Mouse (Mus musculus) CH12.LX (cell line): ENCODE data around the gene Gatb. TPM values are rescaled to one million over a fixed set of nuclear protein-coding genes. Genes with fewer than 3 reads are reported as not detected.

ENCODE experiments used
- DNase-seq: peaks from one replicate; pipeline ENCODE4 v3.0.0-alpha.2; 2013; ENCODE audit errors: extremely low read depth
- H3K27ac ChIP-seq: 2 replicates; pipeline ENCODE4 v1.5.1; 2012; ENCODE audit warnings: low read depth, mild to moderate bottlenecking, control low read depth, moderate library complexity; ENCODE audit not compliant: insufficient read depth
- H3K27me3 ChIP-seq: replicated peaks from 2 replicates; pipeline ENCODE3; 2012; ENCODE audit warnings: inconsistent platforms
- H3K36me3 ChIP-seq, 2 experiments: replicated peaks in 1 of 2; 2 replicates each; pipeline versions ENCODE3 to v1.6.1; 2012; ENCODE audit warnings: inconsistent platforms in 1 of 2, low read length in 1 of 2, mild to moderate bottlenecking in 1 of 2, mixed read lengths in 1 of 2, moderate library complexity in 1 of 2; ENCODE audit not compliant: control insufficient read depth in 1 of 2, insufficient read depth in 1 of 2
- H3K4me1 ChIP-seq, 2 experiments: 2 replicates each; pipeline ENCODE4 v1.6.1; 2012; ENCODE audit warnings: inconsistent platforms in 1 of 2, moderate library complexity in 1 of 2; ENCODE audit not compliant: insufficient read depth in 2 of 2, control insufficient read depth in 1 of 2
- H3K4me2 ChIP-seq: 2 replicates; pipeline ENCODE4 v1.6.1; 2012; ENCODE audit warnings: low read depth, mild to moderate bottlenecking, control low read depth; ENCODE audit not compliant: poor library complexity, insufficient read depth, severe bottlenecking
- H3K4me3 ChIP-seq, 3 experiments: fragments of 150-350 bp in 1 of 3; sonication (generic) in 1 of 3; replicated peaks in 1 of 3; 2 replicates each; pipeline versions ENCODE3 to v1.5.1; 2011 to 2012; ENCODE audit warnings: low read depth in 2 of 3, low read length in 2 of 3, mild to moderate bottlenecking in 2 of 3, moderate library complexity in 2 of 3, control low read depth in 1 of 3, improper control_type of control experiment in 1 of 3, inconsistent platforms in 1 of 3, mixed read lengths in 1 of 3; ENCODE audit not compliant: poor library complexity in 1 of 3
- H3K79me2 ChIP-seq: replicated peaks from 2 replicates; pipeline ENCODE4 v1.6.1; 2012; ENCODE audit warnings: mild to moderate bottlenecking, moderate library complexity; ENCODE audit not compliant: control insufficient read depth, poor library complexity, insufficient read depth, severe bottlenecking; ENCODE audit errors: extremely low read depth
- H3K9ac ChIP-seq: 2 replicates; pipeline ENCODE4 v1.6.1; 2012; ENCODE audit warnings: low read depth, mild to moderate bottlenecking, control low read depth, moderate library complexity; ENCODE audit not compliant: insufficient read depth
- H3K9me3 ChIP-seq: replicated peaks from 2 replicates; pipeline ENCODE3; 2012; ENCODE audit warnings: low read length, inconsistent platforms, mixed read lengths
- CHD1 ChIP-seq: IDR thresholded peaks from 2 replicates; pipeline ENCODE4 v1.6.1; 2012; ENCODE audit warnings: low read depth, low read length, improper control_type of control experiment, inconsistent platforms
- CTCF ChIP-seq, 2 experiments: IDR thresholded peaks in 1 of 2; conservative IDR thresholded peaks in 1 of 2; 2 replicates each; pipeline ENCODE4 v1.5.1; 2011 to 2012; ENCODE audit warnings: low read depth in 2 of 2, low read length in 2 of 2, improper control_type of control experiment in 1 of 2, inconsistent platforms in 1 of 2, mild to moderate bottlenecking in 1 of 2, moderate library complexity in 1 of 2
- GABPA ChIP-seq: IDR thresholded peaks from 2 replicates; pipeline ENCODE4 v1.6.1; 2012; ENCODE audit warnings: low read depth, low read length, improper control_type of control experiment, inconsistent platforms; ENCODE audit not compliant: insufficient replicate concordance
- HCFC1 ChIP-seq: IDR thresholded peaks from 2 replicates; pipeline ENCODE4 v1.6.1; 2012; ENCODE audit warnings: low read depth, mild to moderate bottlenecking, inconsistent platforms, low read length, improper control_type of control experiment
- JUN ChIP-seq: IDR thresholded peaks from 2 replicates; pipeline ENCODE4 v1.6.1; 2011; ENCODE audit warnings: low read depth, mild to moderate bottlenecking, low read length, improper control_type of control experiment, moderate library complexity; ENCODE audit not compliant: insufficient read depth
- MAFK ChIP-seq: IDR thresholded peaks from 2 replicates; pipeline ENCODE4 v1.6.1; 2011; ENCODE audit warnings: low read length, improper control_type of control experiment; ENCODE audit not compliant: insufficient replicate concordance
- MEF2A ChIP-seq: IDR thresholded peaks from 2 replicates; pipeline ENCODE4 v1.6.1; 2014; ENCODE audit warnings: low read depth, mild to moderate bottlenecking, inconsistent platforms, low read length, improper control_type of control experiment, borderline replicate concordance
- MXI1 ChIP-seq: IDR thresholded peaks from 2 replicates; pipeline ENCODE4 v1.6.1; 2011; ENCODE audit warnings: mild to moderate bottlenecking, low read depth, low read length, improper control_type of control experiment
- NELFE ChIP-seq: IDR thresholded peaks from 2 replicates; pipeline ENCODE4 v1.6.1; 2011; ENCODE audit warnings: low read depth, low read length, improper control_type of control experiment
- NRF1 ChIP-seq: IDR thresholded peaks from 2 replicates; pipeline ENCODE4 v1.6.1; 2014; ENCODE audit warnings: low read depth, mild to moderate bottlenecking, inconsistent platforms, low read length, improper control_type of control experiment, moderate library complexity
- PAX5 ChIP-seq: IDR thresholded peaks from 2 replicates; pipeline ENCODE4 v1.6.1; 2012; ENCODE audit warnings: low read length, inconsistent platforms, mixed read lengths
- POLR2A ChIP-seq: IDR thresholded peaks from 2 replicates; pipeline ENCODE4 v1.6.1; 2011; ENCODE audit warnings: low read depth, mild to moderate bottlenecking, improper control_type of control experiment, low read length
- RAD21 ChIP-seq: IDR thresholded peaks from 2 replicates; pipeline ENCODE4 v1.6.1; 2011; ENCODE audit warnings: low read depth, mild to moderate bottlenecking, low read length, improper control_type of control experiment, moderate library complexity
- SMC3 ChIP-seq: IDR thresholded peaks from 2 replicates; pipeline ENCODE4 v1.6.1; 2011; ENCODE audit warnings: low read depth, low read length, improper control_type of control experiment
- ZKSCAN1 ChIP-seq: IDR thresholded peaks from 2 replicates; pipeline ENCODE4 v1.6.1; 2012; ENCODE audit warnings: low read depth, inconsistent platforms, low read length, improper control_type of control experiment, borderline replicate concordance
- ZMIZ1 ChIP-seq: IDR thresholded peaks from 2 replicates; pipeline ENCODE4 v1.6.1; 2012; ENCODE audit warnings: low read depth, mild to moderate bottlenecking, inconsistent platforms, low read length, improper control_type of control experiment
- ZNF384 ChIP-seq: IDR thresholded peaks from 2 replicates; pipeline ENCODE4 v1.6.1; 2012; ENCODE audit warnings: low read depth, low read length, improper control_type of control experiment, inconsistent platforms
- dilution Hi-C: fragments of 300-500 bp; cut with MboI; formaldehyde crosslinking; loops from 2 replicates; pipeline ENCODE4 v1.14.3; 2020; ENCODE audit warnings: low sequenced_read_pairs; ENCODE audit not compliant: extremely low pct_unique_long_range_greater_than_20kb, extremely low pct_ligation_motif_present
- in situ Hi-C: fragments of 300-500 bp; cut with MboI; formaldehyde crosslinking; loops from 3 replicates; pipeline ENCODE4 v1.14.3; 2019; ENCODE audit warnings: low sequenced_read_pairs, low pct_ligation_motif_present, low pct_unique_long_range_greater_than_20kb, mixed read lengths
- polyA plus RNA-seq: library from polyadenylated mRNA; unstranded; fragments of >175 nt; gene quantifications from 2 replicates; pipeline ENCODE4 v1.2.1, GENCODE M21; 2012; ENCODE audit warnings: low read depth; ENCODE audit not compliant: insufficient read length
- total RNA-seq, 2 experiments: library from RNA; depleted of rRNA; stranded (reverse); fragments of 300-350 nt in 1 of 2; fragments of >200 nt in 1 of 2; gene quantifications; 2 replicates each; pipeline ENCODE4 v1.2.3; 2012 to 2014

The Gatb gene
- total and polyA plus RNA-seq, 3 experiments: 27.4 to 39.8 (median 31.9) TPM

DNA sequence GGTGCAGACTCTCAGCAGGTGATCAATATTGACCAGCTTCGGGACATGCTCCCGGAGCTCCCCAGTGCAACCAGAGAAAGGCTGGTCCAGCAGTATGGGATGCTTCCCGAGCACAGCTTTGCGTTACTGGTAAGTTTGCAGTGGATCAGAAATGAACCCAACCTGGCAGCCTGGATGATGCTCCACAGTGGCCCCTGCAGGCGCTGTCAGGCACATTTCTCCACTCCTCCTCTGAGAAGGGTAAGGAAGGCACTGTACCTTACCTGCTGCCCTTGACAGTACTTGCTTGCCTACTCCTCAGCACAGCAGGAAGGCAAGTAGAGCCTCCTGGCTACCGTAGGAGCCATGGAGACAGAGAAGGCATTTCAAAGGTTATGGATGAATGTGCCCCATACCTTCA, 45.0 kb downstream of the Gatb start:
- no peaks in the 10 kb centered on the region for H3K4me1 ChIP-seq
- DNase-seq: no peak
- in situ Hi-C loops: no loop called here
- no peak overlapping the region for H3K9ac ChIP-seq
- H3K4me2 ChIP-seq: no peak overlapping the region
- H3K4me3 ChIP-seq: no peak overlapping the region
- no peaks in the 10 kb centered on the region for H3K79me2 ChIP-seq
- H3K27me3 ChIP-seq: no peaks in the 10 kb centered on the region
- TF ChIP-seq CHD1: no peak
- TF ChIP-seq HCFC1: no peak
- no peak for TF ChIP-seq SMC3
- peak in 1 of 2 experiments; percentile 28; a peak in 2 of 4 replicates for TF ChIP-seq CTCF (conservative IDR thresholded peaks at IDR 0.05 in 1 of 2, IDR thresholded peaks at IDR 0.05 in 1 of 2; ENCODE audit: low read depth in 2 of 2, low read length in 2 of 2)
- TF ChIP-seq POLR2A: no peak
- no peak for TF ChIP-seq ZKSCAN1
- TF ChIP-seq JUN: no peak
- dilution Hi-C loops: no loop called here
- no peak overlapping the region for H3K27ac ChIP-seq
- H3K36me3 ChIP-seq: peaks cover 31 to 57% of the 10 kb centered on the region in 2 experiments
- H3K9me3 ChIP-seq: peaks cover 2% of the 10 kb centered on the region

DNA sequence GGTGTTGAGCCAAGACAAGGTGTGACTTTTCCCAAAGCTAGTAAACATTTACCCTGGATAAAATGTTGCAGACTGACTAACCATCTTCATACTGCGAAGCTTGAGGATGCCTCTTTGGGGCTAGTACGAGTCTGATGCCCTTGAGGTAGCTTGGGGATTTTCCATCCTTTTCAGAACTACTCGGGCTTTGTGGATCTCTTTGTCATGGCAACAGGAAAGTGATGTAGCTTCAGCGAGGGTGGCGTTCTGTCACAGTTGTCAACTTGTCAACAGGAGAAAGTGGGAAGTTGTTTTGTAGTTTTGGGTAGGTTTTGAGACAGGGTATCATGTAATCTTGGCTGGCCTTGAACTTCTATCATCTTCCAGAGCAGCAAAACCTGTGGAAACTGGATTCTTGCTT, 45.4 kb downstream of the Gatb start:
- H3K27me3 ChIP-seq: no peaks in the 10 kb centered on the region
- dilution Hi-C loops (no loop called here), in situ Hi-C loops (no loop called here)
- H3K4me1 ChIP-seq: no peaks in the 10 kb centered on the region
- no peaks in the 10 kb centered on the region for H3K79me2 ChIP-seq
- no peak overlapping the region for H3K9ac ChIP-seq
- H3K27ac ChIP-seq: no peak overlapping the region
- no peak for DNase-seq
- H3K9me3 ChIP-seq: peaks cover 2% of the 10 kb centered on the region
- peaks cover 31 to 56% of the 10 kb centered on the region in 2 experiments for H3K36me3 ChIP-seq
- TF ChIP-seq MEF2A (no peak), MAFK (no peak), RAD21 (no peak), PAX5 (no peak), SMC3 (no peak), ZNF384 (no peak), NRF1 (no peak), GABPA (no peak), NELFE (no peak), ZMIZ1 (no peak), MXI1 (no peak)
- no peak overlapping the region for H3K4me2 ChIP-seq
- no peak overlapping the region for H3K4me3 ChIP-seq
